Mouse (Mus musculus) T-helper 2 cell (primary cell): Measurements from ENCODE around the gene Ccdc105.

Source experiments
- in situ Hi-C: fragments of 300-600 bp; cut with MboI, MseI; formaldehyde crosslinking; loops from one replicate; pipeline ENCODE4 v1.15.1; 2025; ENCODE audit warnings: high pct_unique_total_duplicates

Gene Ccdc105

DNA sequence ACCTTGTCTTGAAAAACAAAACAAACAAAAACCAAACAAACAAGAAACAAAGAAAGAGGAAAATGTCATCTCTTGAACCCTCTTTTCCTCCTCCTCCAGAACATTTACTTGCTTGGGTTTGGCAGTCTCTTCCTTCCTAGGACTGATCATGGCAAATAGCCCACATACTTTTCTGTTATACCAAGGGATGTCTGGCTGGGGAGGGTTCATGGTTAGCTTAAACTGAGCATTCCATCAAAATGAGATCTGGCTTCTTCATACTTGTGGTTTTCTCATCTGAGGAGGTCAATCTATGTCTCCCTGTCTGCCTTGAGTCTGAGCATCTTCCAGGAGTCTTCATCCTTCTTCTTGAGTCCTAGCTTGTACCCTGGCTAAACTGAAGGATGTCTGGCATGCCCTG lies 36.6 kb downstream of the Ccdc105 start:
- in situ Hi-C loops: loop anchor here (10.0 kb wide), 1 partner anchor 161 kb away; no protein-coding TSS in a partner anchor

DNA sequence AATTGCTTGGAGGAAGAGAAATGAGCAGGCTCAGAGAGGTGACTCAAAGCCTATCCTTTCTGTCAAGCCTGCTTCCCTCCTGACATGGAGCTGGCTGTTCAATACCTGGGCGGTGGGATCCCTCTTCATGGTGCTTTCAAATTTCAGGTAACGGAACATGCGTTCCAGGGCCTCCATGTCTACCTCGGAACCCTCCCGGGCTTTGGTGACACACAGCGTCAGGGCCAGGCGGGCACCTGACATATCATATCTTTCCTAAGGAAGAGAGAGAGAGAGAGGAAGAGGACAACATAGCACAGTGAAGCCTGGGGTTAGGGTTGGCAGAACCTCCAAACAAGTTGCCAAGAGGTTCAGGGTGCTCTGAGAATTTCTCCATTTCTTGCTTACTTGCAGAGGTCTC lies 37.7 kb downstream of the Ccdc105 start:
- in situ Hi-C loops: loop anchor here (10.0 kb wide), 1 partner anchor 160 kb away; no protein-coding TSS in a partner anchor

DNA sequence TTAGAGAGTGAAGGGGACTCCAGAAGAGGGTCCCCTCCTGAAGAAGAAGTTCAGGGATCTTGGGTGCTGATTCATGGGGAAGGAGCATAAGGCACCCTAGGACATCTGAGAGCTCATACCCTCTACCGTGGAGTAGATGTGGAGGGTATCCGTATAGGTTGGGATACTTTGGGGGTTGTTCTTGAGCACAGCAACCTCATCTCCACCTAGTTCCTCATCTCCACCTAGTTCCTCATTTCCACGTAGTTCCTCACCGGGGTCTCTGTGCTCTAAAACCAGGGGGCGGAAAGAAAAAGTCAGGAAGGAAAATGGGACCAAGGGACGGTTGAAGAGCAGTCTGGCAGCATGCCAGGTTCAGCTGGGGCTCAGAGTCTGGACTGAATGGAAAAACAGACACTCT lies 38.7 kb downstream of the Ccdc105 start:
- in situ Hi-C loops: loop anchor here (10.0 kb wide), 1 partner anchor 159 kb away; no protein-coding TSS in a partner anchor

DNA sequence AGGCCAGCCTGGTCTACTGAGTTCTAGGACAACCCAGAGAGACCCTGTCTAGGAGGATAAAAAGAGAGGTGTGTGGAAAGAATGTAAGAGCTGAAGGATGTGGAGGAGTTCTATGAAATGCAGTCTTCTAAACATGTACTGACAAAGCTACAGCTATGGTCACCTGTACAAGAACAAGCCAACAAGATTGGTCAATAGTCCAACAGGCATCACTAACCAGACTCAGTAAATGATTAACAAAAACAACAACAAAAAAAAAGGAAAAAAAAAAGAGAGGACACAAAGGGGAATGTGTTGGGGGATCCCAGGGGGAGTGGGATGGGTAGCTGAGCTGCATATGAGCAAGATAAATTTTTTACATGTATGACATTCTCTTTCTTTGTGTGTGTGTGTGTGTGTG lies 42.2 kb downstream of the Ccdc105 start:
- in situ Hi-C loops: loop anchor here (10.0 kb wide), 1 partner anchor 156 kb away; no protein-coding TSS in a partner anchor

DNA sequence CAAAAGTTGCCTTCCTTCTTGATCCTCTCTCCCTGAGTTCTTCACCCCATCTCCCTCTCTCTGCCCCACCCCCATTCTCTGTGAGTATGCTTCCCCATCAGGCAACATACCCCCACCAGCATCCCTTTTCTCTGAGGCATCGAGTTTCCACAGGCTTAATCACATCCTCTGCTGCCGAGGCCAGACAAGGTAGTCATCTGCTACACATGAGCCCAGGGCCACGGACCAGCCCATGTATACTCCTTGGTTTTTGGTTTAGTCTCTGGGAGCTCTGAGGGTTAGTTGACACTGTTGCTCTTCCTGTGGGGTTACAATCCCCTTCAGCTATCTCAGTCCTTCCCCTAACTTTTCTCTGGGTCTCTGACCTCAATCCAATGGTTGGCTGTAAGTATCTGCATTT lies 52.0 kb downstream of the Ccdc105 start:
- in situ Hi-C loops: no loop called here
